Mouse (Mus musculus): ENCODE measurements around the gene Mustn1.

DNA sequence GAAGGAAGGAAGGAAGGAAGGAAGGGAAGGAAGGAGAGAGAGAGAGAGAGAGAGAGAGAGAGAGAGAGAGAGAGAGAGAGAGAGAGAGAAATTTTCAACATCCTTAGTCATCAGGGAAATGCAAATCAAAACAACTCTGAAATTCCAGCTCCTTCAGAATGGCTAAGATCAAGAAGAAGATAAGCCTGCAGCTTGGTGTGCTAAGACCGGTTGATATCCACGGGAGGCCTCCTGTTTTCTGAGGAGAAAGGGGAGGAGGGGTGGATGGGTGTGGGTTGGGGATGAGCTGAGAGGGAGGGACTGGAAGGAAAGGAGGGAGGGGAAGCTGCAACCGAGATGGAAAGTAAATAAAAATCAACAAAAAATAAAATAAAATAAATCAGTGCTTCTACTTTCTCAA lies 6.3 kb downstream of the Mustn1 start:
- no peak for TF ChIP-seq POU5F1 (IDR thresholded peaks at IDR 0.05; ENCODE audit: borderline replicate concordance, low read length)
- TF ChIP-seq CTCF (conservative IDR thresholded peaks at IDR 0.05; ENCODE audit: low read length) = no peak
- TF ChIP-seq NANOG (IDR thresholded peaks at IDR 0.05; ENCODE audit: borderline replicate concordance, low read length) = no peak
